In genomic region chr17:70989430-70989829, GRCm38 (mm10) we compare ENCODE assay signal across 8 mouse cellular contexts. TPM values are rescaled to one million over a fixed set of nuclear protein-coding genes. Genes with fewer than 3 reads are reported as not detected.
DNase-seq lines count a peak whose midpoint lies in the region; ATAC-seq and TF ChIP-seq lines count a peak whose summit lies in the region.

No protein-coding gene starts in this region.

- H3K4me3 ChIP-seq in left cerebral cortex, adult 2 months = peak overlapping the region; percentile 97
- peak overlapping the region; percentile 71 for H3K4me3 ChIP-seq in embryonic facial prominence, embryonic 12.5 days
- H3K4me3 ChIP-seq in intestine, postnatal 0 days (ENCODE audit: low read depth, low read length) = peak overlapping the region; percentile 92
- H3K4me3 ChIP-seq in neural tube, embryonic 12.5 days = peak overlapping the region; percentile 96

- no peaks in the 10 kb centered on the region for H3K27me3 ChIP-seq in embryonic facial prominence, embryonic 12.5 days
- H3K27me3 ChIP-seq in intestine, postnatal 0 days (replicated peaks; ENCODE audit: control insufficient read depth, insufficient read depth, low read length) = no peaks in the 10 kb centered on the region
- H3K27me3 ChIP-seq in neural tube, embryonic 12.5 days (replicated peaks) = no peaks in the 10 kb centered on the region

- no peak for TF ChIP-seq CTCF in left cerebral cortex, adult 2 months (IDR thresholded peaks at IDR 0.05)
- TF ChIP-seq CTCF in intestine, postnatal 0 days (IDR thresholded peaks at IDR 0.05; ENCODE audit: low read depth) = no peak

- intact Hi-C loops in left cerebral cortex, adult 2 months (cut with DNase I) = no loop called here
- intact Hi-C loops in left cerebral cortex, postnatal 36 days (cut with DNase I) = no loop called here

- peaks cover 30% of the 10 kb centered on the region for H3K36me3 ChIP-seq in embryonic facial prominence, embryonic 12.5 days
- H3K36me3 ChIP-seq in intestine, postnatal 0 days (ENCODE audit: control insufficient read depth, insufficient read depth) = peaks cover 24% of the 10 kb centered on the region
- peaks cover 18% of the 10 kb centered on the region for H3K36me3 ChIP-seq in neural tube, embryonic 12.5 days

- peak overlapping the region; percentile 72; the same call in 1 of the 2 replicates for H3K9ac ChIP-seq in embryonic facial prominence, embryonic 12.5 days
- H3K9ac ChIP-seq in intestine, postnatal 0 days (ENCODE audit: low read depth, low read length) = peak overlapping the region; percentile 79
- H3K9ac ChIP-seq in neural tube, embryonic 12.5 days = peak overlapping the region; percentile 94

- H3K4me1 ChIP-seq in embryonic facial prominence, embryonic 12.5 days = peaks cover 31% of the 10 kb centered on the region
- H3K4me1 ChIP-seq in intestine, postnatal 0 days (replicated peaks; ENCODE audit: control insufficient read depth, insufficient read depth, low read length) = peaks cover 8% of the 10 kb centered on the region; the same call in 1 of the 2 replicates
- peaks cover 23% of the 10 kb centered on the region for H3K4me1 ChIP-seq in neural tube, embryonic 12.5 days

- whole genome bisulfite sequencing in embryonic facial prominence, embryonic 12.5 days = 60% methylated on average over 8 of the region's 8 CpGs
- WGBS in intestine, postnatal 0 days = 22% methylated on average over 8 of the region's 8 CpGs
- 64% methylated on average over 8 of the region's 8 CpGs for WGBS in neural tube, embryonic 12.5 days

- no peaks in the 10 kb centered on the region for H3K9me3 ChIP-seq in embryonic facial prominence, embryonic 12.5 days
- H3K9me3 ChIP-seq in intestine, postnatal 0 days (ENCODE audit: control insufficient read depth) = no peaks in the 10 kb centered on the region
- H3K9me3 ChIP-seq in neural tube, embryonic 12.5 days = no peaks in the 10 kb centered on the region

- peak overlapping the region; percentile 99 for H3K27ac ChIP-seq in left cerebral cortex, adult 2 months
- H3K27ac ChIP-seq in embryonic facial prominence, embryonic 12.5 days = no peak overlapping the region
- H3K27ac ChIP-seq in intestine, postnatal 0 days (ENCODE audit: low read depth, low read length) = peak overlapping the region; percentile 97
- H3K27ac ChIP-seq in neural tube, embryonic 12.5 days = no peak overlapping the region

- H3K4me2 ChIP-seq in embryonic facial prominence, embryonic 12.5 days (replicated peaks) = peak overlapping the region; percentile 65
- peak overlapping the region; percentile 77 for H3K4me2 ChIP-seq in intestine, postnatal 0 days (replicated peaks; ENCODE audit: low read depth)
- H3K4me2 ChIP-seq in neural tube, embryonic 12.5 days (replicated peaks) = peak overlapping the region; percentile 78

- no peak for DNase-seq in left cerebral cortex, adult 2 months (ENCODE audit: extremely low spot score in 1 of 2, low spot score in 2 of 2)
- no peak for DNase-seq in left cerebral cortex, postnatal 36 days (ENCODE audit: low spot score in 2 of 2)
- no peak for DNase-seq in right cerebral cortex, adult 18-20 months
- no peak for DNase-seq in layer of hippocampus, postnatal 10 days (ENCODE audit: low spot score in 2 of 2)

- ATAC-seq in embryonic facial prominence, embryonic 12.5 days (ENCODE audit: insufficient number of reproducible peaks, insufficient read depth, low FRiP score, low TSS enrichment) = no peak
- ATAC-seq in intestine, postnatal 0 days = no peak
- no peak for ATAC-seq in neural tube, embryonic 12.5 days (ENCODE audit: low FRiP score, low read depth)
- no peak for ATAC-seq in granulocyte monocyte progenitor cell, adult 5-6 weeks (replicated peaks; ENCODE audit: poor library complexity, severe bottlenecking)

RNA-seq across cellular contexts. Expression of gene Myom1, which starts 13.0 kb away (rescaled TPM):
- total RNA-seq in left cerebral cortex, adult 2 months (2021) = 1 to 10 TPM; 1.6 to 2.2 TPM
- 1 to 10 TPM; 2.3 to 3.7 TPM for total RNA-seq in left cerebral cortex, postnatal 36 days (2021)
- 7.2 and 7.5 TPM in 2 replicates for polyA plus RNA-seq in embryonic facial prominence, embryonic 12.5 days (2016; fragmentation: Nextera tagmentation; extraction: Ambion mirVana)
- polyA plus RNA-seq in intestine, postnatal 0 days (2015; fragmentation: Nextera tagmentation; extraction: Ambion mirVana) = 8.9 and 12.4 TPM in 2 replicates
- 2.8 and 4.7 TPM in 2 replicates for polyA plus RNA-seq in neural tube, embryonic 12.5 days (2016; fragmentation: Nextera tagmentation; extraction: Ambion mirVana)
- 1.2 TPM in 1 of 2 replicates, not detected in the other for total RNA-seq in granulocyte monocyte progenitor cell, adult 5-6 weeks (2014; fragmentation: Nextera tagmentation)
- 0.05 and 1.2 TPM in 2 replicates for total RNA-seq in granulocyte monocyte progenitor cell, adult 5-6 weeks (2017)
- total RNA-seq in layer of hippocampus, postnatal 10 days (2021) = 1 to 10 TPM; 5.0 to 6.0 TPM

RNA-seq across cellular contexts. Expression of gene Myl12a, which starts 13.2 kb away (rescaled TPM):
- 10 to 100 TPM; 39.0 to 43.4 TPM for total RNA-seq in left cerebral cortex, adult 2 months (2021)
- total RNA-seq in left cerebral cortex, postnatal 36 days (2021) = 10 to 100 TPM; 39.9 to 44.1 TPM
- 566 and 574 TPM in 2 replicates for polyA plus RNA-seq in embryonic facial prominence, embryonic 12.5 days (2016; fragmentation: Nextera tagmentation; extraction: Ambion mirVana)
- polyA plus RNA-seq in intestine, postnatal 0 days (2015; fragmentation: Nextera tagmentation; extraction: Ambion mirVana) = 396 and 417 TPM in 2 replicates
- polyA plus RNA-seq in neural tube, embryonic 12.5 days (2016; fragmentation: Nextera tagmentation; extraction: Ambion mirVana) = 289 and 292 TPM in 2 replicates
- 226 and 321 TPM in 2 replicates for total RNA-seq in granulocyte monocyte progenitor cell, adult 5-6 weeks (2014; fragmentation: Nextera tagmentation)
- 159 and 194 TPM in 2 replicates for total RNA-seq in granulocyte monocyte progenitor cell, adult 5-6 weeks (2017)
- 10 to 100 TPM; 53.4 to 54.1 TPM for total RNA-seq in layer of hippocampus, postnatal 10 days (2021)

Comparison
In these comparisons a context has a peak if more than half of its experiments do, and no peak if none do; other contexts are left out.
1. H3K27ac ChIP-seq: peak in left cerebral cortex, adult 2 months (single experiment) and intestine, postnatal 0 days (single experiment); none in embryonic facial prominence, embryonic 12.5 days (single experiment) and neural tube, embryonic 12.5 days (single experiment).
2. Peak in every context shown above with its lines, with median percentiles within 50 percentile points of each other: H3K4me3 ChIP-seq, H3K4me2 ChIP-seq and H3K9ac ChIP-seq.